ENCODE assay signal across 34 mouse cellular contexts in the genomic region with DNA sequence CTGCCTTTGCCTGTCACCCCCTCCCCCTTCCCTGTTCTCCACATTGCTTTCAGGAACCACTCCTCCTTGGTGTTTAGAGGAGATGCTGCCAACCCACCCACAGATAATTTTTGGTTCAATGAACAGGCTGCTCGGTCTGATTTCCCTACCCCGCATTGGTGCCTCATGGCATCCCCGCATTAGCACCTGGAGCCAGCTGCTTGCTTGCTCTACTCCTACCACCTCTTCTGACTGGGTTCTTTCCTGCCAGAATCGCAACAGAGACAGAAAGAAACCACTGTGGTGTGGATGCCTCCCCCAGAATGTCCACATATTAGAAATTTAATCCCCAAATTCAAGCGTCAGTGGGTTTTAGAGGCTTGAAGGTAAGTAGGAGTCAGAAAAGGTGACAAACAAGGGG. TPM values are rescaled to one million over a fixed set of nuclear protein-coding genes. Genes with fewer than 3 reads are reported as not detected.
A peak's percentile ranks its signal among the peaks of the same experiment; 100 is the strongest.
DNase-seq lines count a peak whose midpoint lies in the region; ATAC-seq and TF ChIP-seq lines count a peak whose summit lies in the region.
"Had no signal": no experiment of that assay in that cellular context is flagged by ENCODE, and none has a peak within 500 bp of the region (broad histone marks: within the 10 kb centered on the region; RNA-seq: fewer than 3 reads in every experiment).

No protein-coding gene starts in this region.

- peak overlapping the region; percentile 0; the same call in 1 of the 2 replicates for H3K27ac ChIP-seq in kidney, postnatal 0 days
- H3K27ac ChIP-seq in kidney, adult 2 months (ENCODE audit: insufficient read depth, low read depth, low read length) = no peak overlapping the region
- H3K27ac ChIP-seq: embryonic facial prominence, embryonic 13.5 days; forebrain, embryonic 12.5 days; gastrocnemius, adult 2 months; hindbrain, embryonic 13.5 days; left cerebral cortex, adult 2 months; midbrain, embryonic 10.5 days; neural tube, embryonic 13.5 days had no signal

- H3K9me3 ChIP-seq in kidney, postnatal 0 days (replicated peaks; ENCODE audit: low read length) = no peaks in the 10 kb centered on the region
- H3K9me3 ChIP-seq: embryonic facial prominence, embryonic 13.5 days; forebrain, embryonic 12.5 days; hindbrain, embryonic 13.5 days; midbrain, embryonic 10.5 days; neural tube, embryonic 13.5 days had no signal

- no peak overlapping the region for H3K9ac ChIP-seq in kidney, postnatal 0 days (ENCODE audit: low read depth, low read length)
- H3K9ac ChIP-seq: embryonic facial prominence, embryonic 13.5 days; forebrain, embryonic 12.5 days; hindbrain, embryonic 13.5 days; neural tube, embryonic 13.5 days had no signal

- peak; percentile 66 for DNase-seq in kidney, postnatal 0 days (ENCODE audit: low spot score)
- DNase-seq in kidney, adult 2 months = no peak
- peak; percentile 8 to 47 for DNase-seq in left cerebral cortex, postnatal 14 days (ENCODE audit: low spot score in 2 of 2)
- no peak for DNase-seq in left cerebral cortex, postnatal 10 days (ENCODE audit: extremely low spot score in 1 of 2, low spot score in 2 of 2)
- peak; percentile 55 for DNase-seq in A20 (ENCODE audit: low read depth, low spot score)
- DNase-seq in brain, adult 2 months (ENCODE audit: low read depth, low spot score) = peak; percentile 71
- DNase-seq in c-Kit-positive CD71-positive TER-119-positive erythroid progenitor cells, embryonic 14.5 days (ENCODE audit: low spot score) = no peak
- DNase-seq: adrenal gland, postnatal 10 days; cerebellum, adult 8-10 months; cerebellum, postnatal 36 days; embryo, embryonic 11 days; gastrocnemius, adult 2 months; lung, adult 18-20 months; lung, postnatal 10 days; retina, postnatal 1 day; thymus, postnatal 14 days had no signal

- no peaks in the 10 kb centered on the region for H3K27me3 ChIP-seq in kidney, postnatal 0 days (ENCODE audit: insufficient read depth, low read length)
- H3K27me3 ChIP-seq in kidney, adult 2 months (replicated peaks; ENCODE audit: control insufficient read depth, insufficient read depth, low read length) = no peaks in the 10 kb centered on the region

- H3K4me3 ChIP-seq in kidney, postnatal 0 days (replicated peaks; ENCODE audit: low read depth, low read length) = no peak overlapping the region
- H3K4me3 ChIP-seq in kidney, adult 2 months (ENCODE audit: insufficient read depth, low read depth, low read length) = no peak overlapping the region
- H3K4me3 ChIP-seq: embryonic facial prominence, embryonic 13.5 days; erythroblast, embryonic 14.5 days; forebrain, embryonic 12.5 days; gastrocnemius, adult 2 months; hindbrain, embryonic 13.5 days; left cerebral cortex, adult 2 months; midbrain, embryonic 10.5 days; myocyte; neural tube, embryonic 13.5 days had no signal

- WGBS in kidney, postnatal 0 days = 39% methylated on average over 5 of the region's 5 CpGs
- WGBS in kidney, adult 2 months = 35% methylated on average over 5 of the region's 5 CpGs

- intact Hi-C loops in left cerebral cortex, postnatal 14 days (cut with DNase I) = no loop called here
- intact Hi-C loops in left cerebral cortex, postnatal 10 days (cut with DNase I) = no loop called here

- H3K36me3 ChIP-seq in kidney, postnatal 0 days (ENCODE audit: insufficient read depth, low read length) = no peaks in the 10 kb centered on the region
- no peaks in the 10 kb centered on the region for H3K36me3 ChIP-seq in kidney, adult 2 months (ENCODE audit: control insufficient read depth, insufficient read depth, low read length)
- H3K36me3 ChIP-seq: embryonic facial prominence, embryonic 13.5 days; forebrain, embryonic 12.5 days; hindbrain, embryonic 13.5 days; midbrain, embryonic 10.5 days; neural tube, embryonic 13.5 days had no signal

- TF ChIP-seq POLR2A in kidney, adult 2 months (IDR thresholded peaks at IDR 0.05; ENCODE audit: low read depth, low read length) = no peak

- no peak overlapping the region for H3K4me2 ChIP-seq in kidney, postnatal 0 days (ENCODE audit: low read length)
- H3K4me2 ChIP-seq: embryonic facial prominence, embryonic 13.5 days; forebrain, embryonic 12.5 days; hindbrain, embryonic 13.5 days; neural tube, embryonic 13.5 days had no signal

- no peak for TF ChIP-seq CTCF in kidney, postnatal 0 days (IDR thresholded peaks at IDR 0.05; ENCODE audit: low read depth)
- TF ChIP-seq CTCF in kidney, adult 2 months (conservative IDR thresholded peaks at IDR 0.05; ENCODE audit: insufficient read depth, insufficient read length, low read depth, low read length) = no peak

- peak; percentile 64; the same call in 1 of the 2 replicates for ATAC-seq in kidney, postnatal 0 days (replicated peaks; ENCODE audit: low FRiP score, low read depth)
- ATAC-seq: activated CD4-positive, CD25-positive, alpha-beta regulatory T cell, adult 4 months; inflammation-experienced regulatory T-cells, adult 6 months; midbrain, embryonic 16.5 days had no signal

- H3K4me1 ChIP-seq in kidney, postnatal 0 days (replicated peaks; ENCODE audit: insufficient read depth, low read length) = no peaks in the 10 kb centered on the region
- H3K4me1 ChIP-seq in kidney, adult 2 months (ENCODE audit: control insufficient read depth, insufficient read depth, low read length) = peaks cover 7% of the 10 kb centered on the region; the same call in 1 of the 2 replicates
- H3K4me1 ChIP-seq: embryonic facial prominence, embryonic 13.5 days; forebrain, embryonic 12.5 days; hindbrain, embryonic 13.5 days; midbrain, embryonic 10.5 days; neural tube, embryonic 13.5 days had no signal

RNA-seq across cellular contexts. Expression of a gene that starts 8.0 kb away (rescaled TPM):
- polyA plus RNA-seq in kidney, postnatal 0 days (2015; fragmentation: Nextera tagmentation; extraction: Ambion mirVana) = not detected in 2 replicates
- not detected in 2 replicates for polyA plus RNA-seq in kidney, adult 2 months (2012; rRNA removed)
- not detected for total RNA-seq in left cerebral cortex, postnatal 14 days (2021)
- not detected for total RNA-seq in left cerebral cortex, postnatal 10 days (2021)
- total RNA-seq: gastrocnemius, adult 2 months; heart, adult 8-10 months; heart, postnatal 25 days; left cerebral cortex, adult 2 months had no signal
- polyA plus RNA-seq: activated CD4-positive, CD25-positive, alpha-beta regulatory T cell, adult 4 months; C2C12; embryonic facial prominence, embryonic 13.5 days; erythroblast, embryonic 14.5 days; forebrain, embryonic 12.5 days; heart, embryonic 14.5 days; hindbrain, embryonic 13.5 days; inflammation-experienced regulatory T-cells, adult 6 months; limb, embryonic 11.5 days; midbrain, embryonic 10.5 days; midbrain, embryonic 16.5 days; myocyte; neural tube, embryonic 13.5 days; spleen, adult 2 months had no signal

RNA-seq across cellular contexts. Expression of a gene that starts 8.9 kb away (rescaled TPM):
- 0.32 and 0.49 TPM in 2 replicates for polyA plus RNA-seq in kidney, postnatal 0 days (2015; fragmentation: Nextera tagmentation; extraction: Ambion mirVana)
- 0.17 and 0.20 TPM in 2 replicates for polyA plus RNA-seq in kidney, adult 2 months (2012; rRNA removed)
- not detected for total RNA-seq in left cerebral cortex, postnatal 14 days (2021)
- total RNA-seq in left cerebral cortex, postnatal 10 days (2021) = not detected
- total RNA-seq: gastrocnemius, adult 2 months; left cerebral cortex, adult 2 months had no signal
- polyA plus RNA-seq: activated CD4-positive, CD25-positive, alpha-beta regulatory T cell, adult 4 months; erythroblast, embryonic 14.5 days; forebrain, embryonic 12.5 days; heart, embryonic 14.5 days; inflammation-experienced regulatory T-cells, adult 6 months; midbrain, embryonic 10.5 days had no signal

RNA-seq across cellular contexts. Expression of a gene that starts 13.9 kb away (rescaled TPM):
- 20.3 and 23.1 TPM in 2 replicates for polyA plus RNA-seq in kidney, postnatal 0 days (2015; fragmentation: Nextera tagmentation; extraction: Ambion mirVana)
- polyA plus RNA-seq in kidney, adult 2 months (2012; rRNA removed) = 5.2 and 5.3 TPM in 2 replicates
- total RNA-seq in left cerebral cortex, postnatal 14 days (2021) = 1 to 10 TPM; 7.2 to 8.5 TPM
- total RNA-seq in left cerebral cortex, postnatal 10 days (2021) = 1 to 10 TPM; 9.3 to 9.5 TPM

RNA-seq across cellular contexts. Expression of a gene that starts 18.4 kb away (rescaled TPM):
- 2.1 and 3.7 TPM in 2 replicates for polyA plus RNA-seq in kidney, postnatal 0 days (2015; fragmentation: Nextera tagmentation; extraction: Ambion mirVana)
- polyA plus RNA-seq in kidney, adult 2 months (2012; rRNA removed) = not detected in 2 replicates
- total RNA-seq in left cerebral cortex, postnatal 14 days (2021) = not detected
- total RNA-seq in left cerebral cortex, postnatal 10 days (2021) = not detected
- total RNA-seq: gastrocnemius, adult 2 months; gastrocnemius, postnatal 4 days; heart, adult 8-10 months; heart, postnatal 25 days; left cerebral cortex, adult 2 months had no signal
- polyA plus RNA-seq: C2C12; embryonic facial prominence, embryonic 13.5 days; erythroblast, embryonic 14.5 days; forebrain, embryonic 12.5 days; heart, embryonic 14.5 days; hindbrain, embryonic 13.5 days; inflammation-experienced regulatory T-cells, adult 6 months; limb, embryonic 11.5 days; myocyte; spleen, adult 2 months had no signal

RNA-seq across cellular contexts. Expression of a gene that starts 27.2 kb away (rescaled TPM):
- 0.28 and 0.50 TPM in 2 replicates for polyA plus RNA-seq in kidney, postnatal 0 days (2015; fragmentation: Nextera tagmentation; extraction: Ambion mirVana)
- not detected in 2 replicates for polyA plus RNA-seq in kidney, adult 2 months (2012; rRNA removed)
- not detected for total RNA-seq in left cerebral cortex, postnatal 14 days (2021)
- not detected for total RNA-seq in left cerebral cortex, postnatal 10 days (2021)
- total RNA-seq: adrenal gland, postnatal 10 days; gastrocnemius, adult 2 months; gastrocnemius, postnatal 4 days; heart, adult 8-10 months; heart, postnatal 25 days; left cerebral cortex, adult 2 months had no signal
- polyA plus RNA-seq: embryonic facial prominence, embryonic 13.5 days; erythroblast, embryonic 14.5 days; forebrain, embryonic 12.5 days; heart, embryonic 14.5 days; hindbrain, embryonic 13.5 days; inflammation-experienced regulatory T-cells, adult 6 months; midbrain, embryonic 16.5 days; myocyte; neural tube, embryonic 13.5 days; spleen, adult 2 months had no signal

Comparison
In these comparisons a context has a peak if more than half of its experiments do, and no peak if none do; other contexts are left out.
1. DNase-seq: peak in kidney, postnatal 0 days (single experiment), left cerebral cortex, postnatal 14 days (2 of 2), A20 (single experiment) and brain, adult 2 months (single experiment); none in kidney, adult 2 months (single experiment), left cerebral cortex, postnatal 10 days (0 of 2) and c-Kit-positive CD71-positive TER-119-positive erythroid progenitor cells, embryonic 14.5 days (single experiment).